Mouse (Mus musculus) Patski (cell line): ENCODE data around the gene Tnfsf9. TPM values are rescaled to one million over a fixed set of nuclear protein-coding genes. Genes with fewer than 3 reads are reported as not detected.

Source experiments
- ATAC-seq: fragments of 100-300 bp; one replicate; pipeline ENCODE4 v1.8.0; 2021
- CTCF ChIA-PET: fragments of 350-600 bp; sonication (Branson Sonifier 250); formaldehyde crosslinking; loops from one replicate; lab custom pipeline; 2022; ENCODE audit warnings: inconsistent platforms; lab: Charles Lee
- POLR2A ChIA-PET: fragments of 350-600 bp; sonication (Branson Sonifier 250); formaldehyde crosslinking; loops from one replicate; lab custom pipeline; 2022; ENCODE audit warnings: antibody characterized with exemption, inconsistent platforms; lab: Charles Lee
- DNase-seq: peaks from one replicate; pipeline ENCODE4 v3.0.0-alpha.2; 2011; ENCODE audit warnings: low read depth, low spot score
- H3K27me3 ChIP-seq: fragments of 371-371 bp; one replicate; pipeline ENCODE4 v1.5.1; 2021
- CTCF ChIP-seq: fragments of 100-300 bp; IDR thresholded peaks from one replicate; pipeline ENCODE4 v1.5.1; 2021
- in situ Hi-C: fragments of 300-500 bp; cut with MboI; formaldehyde crosslinking; loops from 3 replicates; pipeline ENCODE4 v1.11.1; 2018; ENCODE audit warnings: low pct_unique_long_range_greater_than_20kb, mixed read lengths
- polyA plus RNA-seq: library from polyadenylated mRNA; unstranded; gene quantifications from one replicate; pipeline ENCODE4 v1.2.3, GENCODE M21; 2021

Tnfsf9 gene
- polyA plus RNA-seq, 1 experiment from 2014 or later = 3.4 TPM

DNA sequence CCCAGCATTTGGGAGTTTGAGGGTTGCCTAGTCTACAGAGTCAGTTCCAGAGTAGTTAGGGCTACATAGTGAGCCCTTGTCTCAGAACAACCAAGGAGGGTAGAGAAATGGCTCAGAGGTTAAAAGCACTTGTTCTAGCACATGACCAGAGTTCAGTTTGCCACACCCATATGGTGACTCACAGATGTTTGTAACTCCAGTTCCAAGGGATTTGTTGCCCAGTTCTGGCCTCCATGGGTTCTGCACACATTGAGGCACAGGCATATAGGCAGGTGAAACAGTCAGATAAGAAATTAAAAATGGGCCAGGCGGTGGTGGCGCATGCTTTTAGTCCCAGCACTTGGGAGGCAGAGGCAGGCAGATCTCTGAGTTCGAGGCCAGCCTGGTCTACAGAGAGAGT, 10.9 kb upstream of the Tnfsf9 start:
- DNase-seq = no peak
- in situ Hi-C loops = loop anchor here (10.0 kb wide), 1 partner anchor 241 kb away; no protein-coding TSS in a partner anchor
- ChIA-PET POLR2A (no interaction called here), CTCF (no interaction called here)
- ATAC-seq = no peak
- no peak for TF ChIP-seq CTCF
- H3K27me3 ChIP-seq = peaks cover 3% of the 10 kb centered on the region

DNA sequence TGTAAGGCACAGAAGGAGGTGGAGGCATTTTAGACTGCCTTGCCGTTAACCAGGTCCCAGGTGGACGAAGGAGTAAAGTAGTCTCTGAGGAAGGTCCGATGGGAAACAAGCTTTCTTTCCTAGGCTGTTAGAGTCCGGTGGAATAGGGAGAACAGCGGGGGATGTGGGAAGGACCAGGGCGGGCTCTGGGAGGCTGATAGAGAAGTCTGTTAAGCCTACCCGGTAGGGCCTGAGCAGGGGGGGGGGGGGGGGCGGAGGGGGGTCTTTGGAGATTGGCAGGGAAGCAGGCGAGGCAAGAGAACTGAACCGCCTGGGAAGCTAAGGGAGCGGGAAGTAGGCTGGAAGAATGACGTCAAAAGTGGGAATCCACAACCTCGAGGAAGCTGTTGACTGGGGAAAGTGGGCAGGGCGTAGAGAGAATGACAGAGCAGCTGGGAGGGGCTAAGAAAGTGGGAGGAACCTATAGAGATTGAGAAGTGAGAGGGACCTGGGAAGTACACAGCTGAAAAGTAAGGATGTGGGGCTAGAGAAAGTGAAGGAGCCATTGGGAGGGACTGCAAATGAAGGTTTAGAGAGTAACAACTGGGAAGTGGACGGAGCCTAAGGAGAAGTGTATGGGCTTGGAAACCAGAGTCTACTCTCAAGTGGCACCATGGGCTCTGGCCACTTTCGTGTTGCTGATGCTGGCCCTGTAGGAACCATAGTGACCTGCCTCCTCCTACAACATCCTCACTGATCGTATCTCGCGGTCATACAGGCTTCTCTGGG, 9.1 kb upstream of the Tnfsf9 start:
- POLR2A ChIA-PET = no interaction called here
- no peak for TF ChIP-seq CTCF
- ATAC-seq (peak; percentile 71), DNase-seq (no peak)
- no peaks in the 10 kb centered on the region for H3K27me3 ChIP-seq
- in situ Hi-C loops = loop anchor here (5.0 to 10.0 kb wide), 3 partner anchors 71 to 239 kb away; partner anchors contain the start of gene Alkbh7
- CTCF ChIA-PET = interaction anchor here (0.7 to 1.6 kb wide), 3 partner anchors 12 to 175 kb away, joined by 3 to 7 read pairs (median 5); no protein-coding TSS in a partner anchor

DNA sequence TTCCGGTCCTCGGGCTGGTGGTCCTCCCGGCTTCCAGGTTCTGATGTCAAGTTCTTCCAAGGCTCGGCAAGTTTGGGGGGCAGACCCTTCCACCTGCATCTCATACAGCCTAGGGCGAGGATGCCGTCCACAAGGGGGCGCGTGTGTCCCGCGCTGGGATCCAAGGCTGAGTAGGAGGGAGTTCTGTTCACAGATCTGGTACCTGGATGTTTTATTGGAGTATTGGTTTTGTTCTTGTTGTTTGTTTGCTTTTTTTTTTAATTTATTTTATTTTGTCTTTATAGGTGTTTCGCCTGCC, 8.6 kb upstream of the Tnfsf9 start:
- no peaks in the 10 kb centered on the region for H3K27me3 ChIP-seq
- TF ChIP-seq CTCF = peak; percentile 98
- ChIA-PET CTCF (interaction anchor here (0.8 to 1.6 kb wide), 2 partner anchors 70 to 238 kb away, joined by 3 to 7 read pairs; no protein-coding TSS in a partner anchor), POLR2A (no interaction called here)
- DNase-seq = no peak
- ATAC-seq = peak; percentile 86
- in situ Hi-C loops = loop anchor here (5.0 to 10.0 kb wide), 3 partner anchors 71 to 238 kb away; partner anchors contain the start of gene Alkbh7

DNA sequence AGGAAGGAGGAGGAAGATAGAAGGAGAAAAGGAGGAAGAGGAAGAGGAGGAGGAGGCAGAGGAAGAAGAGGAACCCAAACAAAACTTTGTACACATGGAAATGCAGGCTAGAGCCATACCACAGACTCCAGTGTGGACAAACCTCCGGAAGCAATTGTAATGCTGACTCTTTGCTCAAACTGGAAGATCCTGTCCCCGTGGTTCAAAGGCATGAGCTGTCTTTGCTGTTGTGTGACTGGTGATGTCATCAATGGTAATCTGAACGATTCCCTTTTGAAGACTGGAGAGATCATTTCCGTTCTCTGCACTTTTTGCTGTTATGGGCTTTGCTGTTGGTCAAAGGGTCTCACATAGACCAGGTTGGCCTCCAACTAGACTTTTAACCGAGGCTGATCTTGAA, 6.8 kb upstream of the Tnfsf9 start:
- H3K27me3 ChIP-seq = no peaks in the 10 kb centered on the region
- CTCF ChIA-PET = no interaction called here
- no peak for TF ChIP-seq CTCF
- no peak for DNase-seq
- ATAC-seq = no peak
- POLR2A ChIA-PET = no interaction called here
- in situ Hi-C loops = loop anchor here (5.0 to 10.0 kb wide), 3 partner anchors 69 to 236 kb away; partner anchors contain the start of gene Alkbh7

DNA sequence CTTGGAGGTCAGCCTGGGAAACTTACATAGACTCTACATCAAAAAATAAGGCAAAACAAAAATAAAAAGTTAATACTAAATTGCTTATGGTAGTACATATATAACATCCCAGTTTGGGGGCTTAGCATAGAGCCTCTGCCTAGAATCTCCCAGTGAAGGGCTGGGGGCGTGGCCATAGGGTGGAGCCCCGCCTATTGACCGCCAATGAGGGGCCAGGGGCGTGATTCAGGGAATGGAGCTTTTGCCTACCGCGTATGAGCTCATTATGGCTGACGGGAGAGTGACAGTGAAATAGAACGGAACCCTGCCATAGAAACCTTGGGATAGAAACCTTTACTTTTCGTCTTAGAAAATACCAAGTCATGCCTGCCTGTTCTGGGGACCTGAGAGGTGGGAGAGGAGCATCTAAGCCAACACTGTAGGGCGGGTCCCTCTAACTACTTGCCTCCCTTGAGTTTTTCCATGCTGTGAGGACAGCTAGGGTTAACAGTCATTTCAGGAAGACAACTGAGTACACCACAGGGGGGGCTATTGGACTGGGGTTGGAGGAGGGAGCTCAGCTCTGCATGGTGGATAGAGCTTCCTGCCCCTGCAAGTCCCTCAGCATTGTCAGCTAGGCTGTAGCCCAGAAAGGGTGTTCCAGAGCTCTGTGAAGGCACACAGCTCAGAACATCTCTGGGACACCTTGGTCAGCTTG, 5.3 kb upstream of the Tnfsf9 start:
- no peak for DNase-seq
- in situ Hi-C loops = loop anchor here (5.0 to 10.0 kb wide), 3 partner anchors 68 to 235 kb away; partner anchors contain the start of gene Alkbh7
- ATAC-seq = no peak
- ChIA-PET CTCF (interaction anchor here (3.4 kb wide), 1 partner anchor 235 kb away, joined by 11 read pairs; no protein-coding TSS in a partner anchor), POLR2A (no interaction called here)
- TF ChIP-seq CTCF = no peak
- H3K27me3 ChIP-seq = no peaks in the 10 kb centered on the region

DNA sequence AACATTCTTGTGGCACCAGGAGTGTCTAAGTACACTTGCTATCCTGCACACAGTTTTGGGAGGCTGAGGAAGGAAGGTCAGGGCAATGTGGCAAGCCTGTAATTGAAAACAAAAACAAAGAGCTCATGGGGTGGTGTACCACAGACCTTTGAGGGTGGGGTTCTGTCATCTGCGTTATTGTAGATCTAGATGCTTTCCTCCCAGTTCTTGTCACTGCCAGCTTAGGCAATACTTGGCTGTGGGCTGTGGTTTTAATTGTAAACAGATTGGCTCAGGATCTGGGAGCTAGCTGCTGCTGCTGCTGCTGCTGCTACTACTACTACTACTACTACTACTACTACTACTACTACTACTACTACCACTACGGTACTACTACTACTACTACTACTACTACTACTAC, 2.8 kb upstream of the Tnfsf9 start:
- ChIA-PET POLR2A (no interaction called here), CTCF (interaction anchor here (3.4 kb wide), 1 partner anchor 233 kb away, joined by 11 read pairs; no protein-coding TSS in a partner anchor)
- in situ Hi-C loops = no loop called here
- no peaks in the 10 kb centered on the region for H3K27me3 ChIP-seq
- no peak for ATAC-seq
- DNase-seq = no peak
- TF ChIP-seq CTCF = no peak

DNA sequence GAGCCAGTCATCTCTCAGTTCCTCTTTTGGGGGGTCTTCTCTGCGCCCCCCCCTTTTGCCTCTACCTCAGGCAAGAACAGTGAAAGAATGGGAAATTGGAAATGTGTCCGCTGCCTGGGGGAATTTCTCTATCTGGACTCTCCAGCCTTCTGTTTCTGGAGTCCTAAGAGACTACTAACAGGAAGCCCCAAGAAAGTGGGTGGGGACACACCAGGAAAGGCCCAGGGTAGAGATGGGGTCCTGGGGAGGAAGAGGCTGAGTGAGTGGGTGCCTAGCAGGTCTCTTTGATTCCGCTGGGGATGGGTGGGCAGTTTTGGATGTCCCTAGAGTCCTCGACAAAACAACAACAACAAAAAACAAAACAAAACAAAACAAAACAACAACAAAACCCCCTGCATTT, 629 bp upstream of the Tnfsf9 start:
- H3K27me3 ChIP-seq = no peaks in the 10 kb centered on the region
- in situ Hi-C loops = no loop called here
- ChIA-PET CTCF (no interaction called here), POLR2A (no interaction called here)
- no peak for ATAC-seq
- no peak for TF ChIP-seq CTCF
- DNase-seq = no peak

DNA sequence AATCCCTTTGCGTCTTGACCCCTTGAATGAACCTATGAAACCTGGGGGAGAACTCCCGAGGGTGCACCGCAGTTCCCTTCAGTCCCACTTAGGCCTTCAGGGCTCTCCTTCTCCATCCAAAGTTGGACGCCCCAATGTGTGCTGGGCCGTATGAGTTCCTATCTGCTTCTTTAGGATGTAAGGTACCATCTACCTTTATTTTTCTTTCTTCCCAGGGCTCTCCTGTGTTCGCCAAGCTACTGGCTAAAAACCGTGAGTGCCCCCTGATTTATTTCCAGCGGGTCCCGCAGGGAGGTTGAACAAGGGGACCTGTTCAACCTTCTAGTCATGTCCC, 877 bp downstream of the Tnfsf9 start:
- CTCF ChIA-PET = no interaction called here
- DNase-seq (no peak), ATAC-seq (no peak)
- TF ChIP-seq CTCF = no peak
- in situ Hi-C loops = no loop called here
- POLR2A ChIA-PET = no interaction called here
- no peaks in the 10 kb centered on the region for H3K27me3 ChIP-seq

DNA sequence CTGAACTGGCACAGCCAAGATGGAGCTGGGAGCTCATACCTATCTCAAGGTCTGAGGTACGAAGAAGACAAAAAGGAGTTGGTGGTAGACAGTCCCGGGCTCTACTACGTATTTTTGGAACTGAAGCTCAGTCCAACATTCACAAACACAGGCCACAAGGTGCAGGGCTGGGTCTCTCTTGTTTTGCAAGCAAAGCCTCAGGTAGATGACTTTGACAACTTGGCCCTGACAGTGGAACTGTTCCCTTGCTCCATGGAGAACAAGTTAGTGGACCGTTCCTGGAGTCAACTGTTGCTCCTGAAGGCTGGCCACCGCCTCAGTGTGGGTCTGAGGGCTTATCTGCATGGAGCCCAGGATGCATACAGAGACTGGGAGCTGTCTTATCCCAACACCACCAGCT, 1.9 kb downstream of the Tnfsf9 start:
- POLR2A ChIA-PET = no interaction called here
- DNase-seq = no peak
- TF ChIP-seq CTCF = no peak
- CTCF ChIA-PET = interaction anchor here (1.3 kb wide), 1 partner anchor 11 kb away, joined by 5 read pairs; no protein-coding TSS in a partner anchor
- H3K27me3 ChIP-seq = no peaks in the 10 kb centered on the region
- ATAC-seq = no peak
- in situ Hi-C loops = no loop called here

DNA sequence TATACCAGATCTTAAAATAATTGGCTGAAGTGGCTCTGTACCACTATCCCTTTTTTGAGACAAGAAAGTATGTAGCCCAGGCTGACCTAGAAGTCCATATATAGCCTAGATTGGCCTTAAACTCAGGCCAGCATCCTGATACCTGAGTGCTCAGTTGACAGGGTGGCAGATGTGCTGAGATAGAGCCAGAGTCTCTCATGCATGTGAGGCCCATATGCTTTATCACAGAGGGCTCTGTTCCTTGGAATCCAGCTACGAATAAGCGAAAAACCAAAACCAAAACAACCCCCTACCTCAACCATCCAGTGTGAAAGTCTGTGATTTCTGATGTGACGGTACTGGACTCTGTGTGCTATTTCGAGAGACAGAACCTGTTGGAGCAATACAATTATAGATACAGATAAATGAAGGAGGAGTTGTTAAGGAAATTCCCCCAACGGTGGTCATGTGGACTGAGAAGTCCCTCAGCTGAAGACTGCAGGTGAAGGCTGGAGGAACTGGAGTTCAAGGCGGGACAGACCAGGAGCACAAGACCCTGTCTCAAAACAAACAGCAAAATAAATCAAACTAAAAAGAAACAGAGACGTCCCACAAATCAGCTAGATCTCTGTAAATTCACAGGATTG, 3.0 kb downstream of the Tnfsf9 start:
- CTCF ChIA-PET = interaction anchor here (1.3 kb wide), 1 partner anchor 12 kb away, joined by 5 read pairs; no protein-coding TSS in a partner anchor

More for the DNA sequence above, 3.0 kb downstream of the Tnfsf9 start:
- no peaks in the 10 kb centered on the region for H3K27me3 ChIP-seq
- TF ChIP-seq CTCF = no peak
- DNase-seq (no peak), ATAC-seq (no peak)
- in situ Hi-C loops = no loop called here
- POLR2A ChIA-PET = interaction anchor here (0.6 kb wide), 1 partner anchor 117 kb away, joined by 6 read pairs; no protein-coding TSS in a partner anchor
